Mouse (Mus musculus) G1E-ER4 (cell line): ENCODE results near the gene Fubp1. TPM values are rescaled to one million over a fixed set of nuclear protein-coding genes. Genes with fewer than 3 reads are reported as not detected.

Experiments used
- GATA1 ChIP-seq: IDR thresholded peaks from one replicate; pipeline ENCODE4 v1.8.0; 2012; ENCODE audit warnings: low read length, inconsistent platforms
- polyA plus RNA-seq: library from polyadenylated mRNA; stranded (reverse); fragments of >175 nt; gene quantifications from 2 replicates; pipeline ENCODE4 v1.2.3, GENCODE M21; 2012

Gene Fubp1
- polyA plus RNA-seq, 1 experiment: 892 TPM

- TF ChIP-seq GATA1: no peak
These were observed 68.2 kb downstream of the Fubp1 start for GRCm38 (mm10) chr3:152278431-152278830.

- TF ChIP-seq GATA1: no peak
These were observed 71.9 kb downstream of the Fubp1 start for GRCm38 (mm10) chr3:152282126-152282525.

- TF ChIP-seq GATA1: no peak
These were observed 74.1 kb downstream of the Fubp1 start for GRCm38 (mm10) chr3:152284306-152284705.

DNA sequence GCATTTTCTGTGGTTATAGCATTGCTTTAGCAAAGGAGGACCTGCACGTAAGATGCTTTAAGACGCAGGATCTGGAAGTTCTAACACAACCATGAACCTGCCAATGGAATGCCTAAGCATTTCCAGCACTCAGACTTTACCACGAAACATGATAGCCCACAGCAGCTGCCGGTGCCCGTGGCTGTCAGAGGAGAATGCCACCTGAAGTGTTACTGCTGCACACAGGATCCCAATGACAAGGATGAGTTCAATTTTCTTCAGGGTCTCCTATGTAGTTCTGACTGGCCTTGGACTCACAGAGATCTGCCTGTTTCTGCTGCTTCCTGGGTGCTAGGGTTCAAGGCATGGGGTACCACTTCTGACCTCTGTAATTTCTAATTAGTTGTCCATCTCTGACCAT lies 74.5 kb downstream of the Fubp1 start:
- no peak for TF ChIP-seq GATA1

Other genes starting within 250 kb of the Fubp1 start
- not detected in 2 replicates for gene Gipc2, start 44.2 kb upstream of the Fubp1 start, polyA plus RNA-seq
- gene Dnajb4, start 120 bp upstream of the Fubp1 start, polyA plus RNA-seq: 2.6 and 3.3 TPM in 2 replicates
- gene Nexn, start 55.9 kb downstream of the Fubp1 start, polyA plus RNA-seq: not detected in 2 replicates
- gene Miga1, start 130.0 kb downstream of the Fubp1 start, polyA plus RNA-seq: 28.3 and 40.2 TPM in 2 replicates
- 11.8 and 20.1 TPM in 2 replicates for gene Usp33, start 136.1 kb downstream of the Fubp1 start, polyA plus RNA-seq
- 8.9 and 13.4 TPM in 2 replicates for gene Zzz3, start 185.1 kb downstream of the Fubp1 start, polyA plus RNA-seq